Mouse (Mus musculus) inflammation-experienced regulatory T-cells (primary cell): Measurements from ENCODE around the gene Olfr173. TPM values are rescaled to one million over a fixed set of nuclear protein-coding genes. Genes with fewer than 3 reads are reported as not detected.

Experiments
- polyA plus RNA-seq, 2 experiments: library from polyadenylated mRNA; unstranded; fragments of 100-300 nt; shearing (Covaris generic); gene quantifications; one replicate each; pipeline ENCODE4 v1.2.1; 2017

Olfr173 gene
- polyA plus RNA-seq = 1 to 10 TPM in 1 of 2 experiments, under 1 TPM in 1; 0.94 to 3.2 TPM

DNA sequence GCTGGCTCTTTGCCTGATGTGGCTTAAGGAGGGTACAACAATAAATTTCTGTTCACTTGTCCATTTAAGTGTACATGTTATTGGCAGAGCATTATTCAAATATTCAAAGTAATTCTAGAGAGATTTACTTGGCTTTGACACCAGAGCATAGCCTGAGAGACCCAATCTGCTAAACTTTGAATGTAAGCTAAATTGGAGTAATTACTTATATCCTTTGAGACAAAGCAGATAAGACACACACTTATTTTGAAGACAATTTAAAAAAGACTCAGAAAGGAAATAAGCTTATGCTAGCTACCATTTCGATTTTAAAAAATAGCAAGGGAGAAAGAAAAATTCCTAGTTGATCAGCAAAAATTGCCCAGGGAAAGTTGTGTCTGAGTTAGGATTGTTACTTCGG is at the start of gene Olfr173:
Olfr173 (minus strand) TSS at position 101 of the 400 bp plus-strand sequence.

GRCm38 (mm10) chr16:58826732-58827319 is 26.8 kb upstream of the Olfr173 start, which contains the start of gene Olfr175-ps1:
Gene Olfr175-ps1 (minus strand): TSS chr16:58826782.

DNA sequence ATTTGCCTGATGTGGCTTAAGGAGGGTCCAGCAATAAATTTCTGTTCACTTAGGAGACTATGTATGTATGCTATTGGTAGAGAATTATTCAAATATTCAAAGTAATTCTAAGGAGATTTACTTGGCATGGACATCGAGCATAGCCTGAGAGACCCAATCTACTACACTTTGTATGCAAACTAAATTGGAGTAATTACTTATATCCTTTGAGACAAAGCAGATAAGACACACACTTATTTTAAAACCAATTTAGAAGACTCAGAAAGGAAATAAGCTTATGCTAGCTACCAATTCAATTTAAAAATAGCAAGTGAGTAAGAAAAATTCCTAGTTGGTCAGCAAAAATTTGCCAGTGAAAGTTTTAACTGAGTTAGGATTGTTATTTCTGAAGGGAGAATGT is 37.0 kb downstream of the Olfr173 start, which contains the start of gene Olfr172:
Olfr172 (minus strand) TSS at position 101 of the 400 bp plus-strand sequence.

Other genes with a start within 250 kb of the Olfr173 start
- gene Gm813, start 183.3 kb downstream of the Olfr173 start, polyA plus RNA-seq = under 1 TPM in 1 of 2 experiments, not detected in 1; 0.30 TPM
- gene E330017A01Rik, start 161.5 kb downstream of the Olfr173 start, polyA plus RNA-seq = 1 to 10 TPM in 1 of 2 experiments, under 1 TPM in 1; 0.19 to 1.1 TPM
- gene Cpox, start 130.0 kb downstream of the Olfr173 start, polyA plus RNA-seq = 100 to 1,000 TPM in 1 of 2 experiments, 10 to 100 TPM in 1; 48.6 to 129 TPM
- 10 to 100 TPM in 1 of 2 experiments, 1 to 10 TPM in 1; 9.4 to 77.5 TPM for gene Gpr15, start 81.2 kb downstream of the Olfr173 start, polyA plus RNA-seq
- gene Cldnd1, start 72.4 kb downstream of the Olfr173 start, polyA plus RNA-seq = 100 to 1,000 TPM; 111 to 199 TPM
- gene Olfr172, start 37.1 kb downstream of the Olfr173 start, polyA plus RNA-seq = not detected
- not detected for gene Olfr175-ps1, start 26.5 kb upstream of the Olfr173 start, polyA plus RNA-seq
- under 1 TPM in 1 of 2 experiments, not detected in 1; 0.06 TPM for gene Olfr177, start 74.5 kb upstream of the Olfr173 start, polyA plus RNA-seq
- gene Olfr178, start 91.8 kb upstream of the Olfr173 start, polyA plus RNA-seq = 1 to 10 TPM in 1 of 2 experiments, not detected in 1; 1.7 TPM
- gene Olfr181, start 128.5 kb upstream of the Olfr173 start, polyA plus RNA-seq = not detected
- gene Olfr180, start 129.1 kb upstream of the Olfr173 start, polyA plus RNA-seq = not detected
- under 1 TPM in 1 of 2 experiments, not detected in 1; 0.24 TPM for gene Olfr183, start 195.1 kb upstream of the Olfr173 start, polyA plus RNA-seq
- gene Olfr186, start 230.0 kb upstream of the Olfr173 start, polyA plus RNA-seq = under 1 TPM in 1 of 2 experiments, not detected in 1; 0.18 TPM
- under 1 TPM in 1 of 2 experiments, not detected in 1; 0.92 TPM for gene Olfr187, start 239.5 kb upstream of the Olfr173 start, polyA plus RNA-seq